Mouse (Mus musculus) heart, postnatal 0 days (tissue): Measurements from ENCODE around the gene Zbtb16. TPM values are rescaled to one million over a fixed set of nuclear protein-coding genes. Genes with fewer than 3 reads are reported as not detected.
A peak's percentile ranks its signal among the peaks of the same experiment; 100 is the strongest.

ENCODE experiments used
- ATAC-seq: fragments of 200-750 bp; cut with Nextera tagmentation; 2 replicates; pipeline ENCODE4 v1.8.0; 2017; ENCODE audit warnings: low read depth, moderate number of reproducible peaks, moderate library complexity; ENCODE audit not compliant: insufficient read depth
- DNase-seq: peaks from one replicate; pipeline ENCODE4 v3.0.0-alpha.2; 2016; ENCODE audit warnings: low spot score
- H3K27ac ChIP-seq: fragments of 300-500 bp; sonication (generic); 2 replicates; pipeline ENCODE4 v1.5.1; 2014; ENCODE audit warnings: low read depth, mild to moderate bottlenecking
- H3K27me3 ChIP-seq: fragments of 300-500 bp; sonication (generic); 2 replicates; pipeline ENCODE4 v1.6.1; 2014; ENCODE audit warnings: low read length, mixed read lengths; ENCODE audit not compliant: control insufficient read depth, insufficient read depth
- H3K36me3 ChIP-seq: fragments of 300-500 bp; sonication (generic); replicated peaks from 2 replicates; pipeline ENCODE4 v1.6.1; 2014; ENCODE audit warnings: low read length, mixed read lengths; ENCODE audit not compliant: control insufficient read depth, insufficient read depth
- H3K4me1 ChIP-seq: fragments of 300-500 bp; sonication (generic); 2 replicates; pipeline ENCODE4 v1.6.1; 2014; ENCODE audit warnings: antibody characterized with exemption; ENCODE audit not compliant: control insufficient read depth, insufficient read depth
- H3K4me2 ChIP-seq: fragments of 300-500 bp; sonication (generic); 2 replicates; pipeline ENCODE4 v1.6.1; 2014; ENCODE audit warnings: low read depth, mild to moderate bottlenecking, low read length, moderate library complexity
- H3K4me3 ChIP-seq: fragments of 300-500 bp; sonication (generic); 2 replicates; pipeline ENCODE4 v1.5.1; 2014; ENCODE audit warnings: low read depth, low read length
- H3K9ac ChIP-seq: fragments of 300-500 bp; sonication (generic); replicated peaks from 2 replicates; pipeline ENCODE4 v1.6.1; 2014; ENCODE audit warnings: low read depth, low read length, mixed read lengths
- H3K9me3 ChIP-seq: fragments of 300-500 bp; sonication (generic); replicated peaks from 2 replicates; pipeline ENCODE4 v1.6.1; 2016; ENCODE audit warnings: low read length; ENCODE audit not compliant: control insufficient read depth
- CTCF ChIP-seq: IDR thresholded peaks from 2 replicates; pipeline ENCODE4 v1.5.1; 2016; ENCODE audit warnings: antibody characterized with exemption, control low read depth, low read depth
- EP300 ChIP-seq: IDR thresholded peaks from 2 replicates; pipeline ENCODE4 v1.6.1; 2016; ENCODE audit warnings: antibody characterized with exemption, low read depth
- WGBS: fragments of 180-500 bp; shearing (Covaris S2); extraction: QIAGEN DNeasy Blood & Tissue Kit; methylation state at CpG from one replicate; pipeline ENCODE4 v1.1.7; 2014; 5-methylcytosine and 5-hydroxymethylcytosine counted together
- polyA plus RNA-seq: library from polyadenylated mRNA; unstranded; fragments of >200 nt; fragmentation: Nextera tagmentation; extraction: Ambion mirVana; gene quantifications from 2 replicates; pipeline ENCODE4 v1.2.1, GENCODE M21; 2015
- total RNA-seq: library from RNA; depleted of rRNA; stranded (reverse); fragments of >200 nt; gene quantifications from 2 replicates; pipeline ENCODE4 v1.2.3, GENCODE M21; 2014; ENCODE audit warnings: low replicate concordance

The Zbtb16 gene
- total and polyA plus RNA-seq, 2 experiments from 2014 or later, result 5.0 to 54.7 TPM

DNA sequence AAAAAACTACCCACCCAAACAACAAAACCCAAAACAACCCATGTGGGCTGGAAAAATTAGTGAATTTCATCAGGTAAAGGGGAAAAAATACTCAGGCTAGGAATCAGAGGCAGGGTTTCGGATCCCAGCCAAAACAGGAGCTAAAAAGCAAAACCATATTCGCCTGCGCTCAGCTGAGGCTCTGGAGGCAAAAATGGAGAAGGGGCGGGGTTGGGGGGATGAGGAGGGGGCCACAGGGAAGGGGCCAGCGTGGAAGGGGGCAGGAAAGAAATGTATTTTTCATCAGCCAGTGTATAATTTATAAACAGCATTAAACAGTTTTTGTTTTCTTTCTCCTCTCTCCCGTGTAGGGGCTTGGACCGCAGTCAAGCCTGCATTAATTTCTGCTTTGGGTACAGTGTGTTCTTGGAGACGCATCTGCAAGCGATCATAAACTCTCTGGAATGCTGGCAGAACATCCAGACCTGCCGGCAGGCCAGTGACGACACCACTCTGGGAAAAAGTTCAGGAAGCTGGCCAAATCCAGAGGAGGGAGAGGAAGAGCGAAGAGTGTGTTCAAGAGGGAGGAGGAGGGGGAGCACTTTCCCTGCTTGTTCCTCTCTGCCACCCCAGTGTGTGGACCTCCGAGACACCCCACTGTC lies 98.7 kb downstream of the Zbtb16 start:
- Histone ChIP-seq H3K27me3 (no peaks in the 10 kb centered on the region), H3K4me3 (no peak overlapping the region), H3K27ac (peak overlapping the region; percentile 95), H3K4me1 (peaks cover 78% of the 10 kb centered on the region), H3K36me3 (peaks cover 3% of the 10 kb centered on the region; the same call in 1 of the 2 replicates), H3K9me3 (no peaks in the 10 kb centered on the region), H3K4me2 (peak overlapping the region; percentile 36), H3K9ac (peak overlapping the region; percentile 31)
- WGBS, result 18% methylated on average over 13 of the region's 13 CpGs
- ATAC-seq (peak; percentile 69), DNase-seq (peak; percentile 98)
- peak; percentile 100 for TF ChIP-seq EP300
- no peak for TF ChIP-seq CTCF

DNA sequence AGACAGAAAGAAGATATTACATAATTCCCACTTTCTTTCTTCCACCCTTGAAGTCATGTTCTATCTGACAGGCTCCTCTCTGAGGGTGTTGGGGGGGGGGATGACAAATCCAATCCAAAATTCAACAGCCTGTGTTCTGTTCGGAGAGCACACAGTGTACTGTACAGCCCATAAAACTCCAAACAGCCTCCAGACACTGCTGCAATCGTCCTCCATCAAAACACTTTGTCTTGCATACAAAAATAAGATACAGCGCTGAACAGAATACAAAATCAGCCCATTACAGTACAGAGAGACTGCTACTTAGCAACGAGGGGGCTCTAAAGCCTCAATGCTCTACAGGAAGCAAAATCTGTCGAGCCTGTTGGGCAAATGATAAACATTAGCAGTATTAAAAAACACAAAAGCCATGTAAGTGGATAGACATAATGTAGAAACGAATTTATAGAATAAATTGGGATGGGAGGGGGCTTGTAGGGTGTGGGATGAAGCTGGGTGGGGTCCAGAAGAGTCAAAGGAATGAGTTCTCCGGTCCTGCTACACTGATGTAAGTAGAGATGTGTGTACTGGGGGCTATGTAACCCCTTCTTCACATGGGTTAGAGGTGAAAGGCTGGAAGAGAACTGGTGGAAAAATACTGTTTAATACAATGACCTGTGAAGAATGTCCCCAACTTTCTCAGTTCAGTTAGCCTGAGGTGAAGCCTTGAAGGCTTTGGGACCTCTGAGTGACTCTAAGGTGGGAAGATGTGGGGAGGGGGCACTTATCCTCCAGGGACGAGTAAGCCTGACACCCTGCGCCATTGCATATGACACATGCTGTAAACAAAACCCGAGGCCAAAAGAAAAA lies 99.4 kb downstream of the Zbtb16 start:
- ATAC-seq (no peak), DNase-seq (no peak)
- Histone ChIP-seq H3K9me3 (no peaks in the 10 kb centered on the region), H3K36me3 (no peaks in the 10 kb centered on the region), H3K9ac (peak overlapping the region; percentile 31), H3K27me3 (no peaks in the 10 kb centered on the region), H3K27ac (peak overlapping the region; percentile 95), H3K4me3 (no peak overlapping the region), H3K4me2 (peak overlapping the region; percentile 36; the same call in 1 of the 2 replicates), H3K4me1 (peaks cover 85% of the 10 kb centered on the region)
- 60% methylated on average over 10 of the region's 10 CpGs for WGBS
- TF ChIP-seq EP300 (peak; percentile 75; the same call in 1 of the 2 replicates), CTCF (no peak)

DNA sequence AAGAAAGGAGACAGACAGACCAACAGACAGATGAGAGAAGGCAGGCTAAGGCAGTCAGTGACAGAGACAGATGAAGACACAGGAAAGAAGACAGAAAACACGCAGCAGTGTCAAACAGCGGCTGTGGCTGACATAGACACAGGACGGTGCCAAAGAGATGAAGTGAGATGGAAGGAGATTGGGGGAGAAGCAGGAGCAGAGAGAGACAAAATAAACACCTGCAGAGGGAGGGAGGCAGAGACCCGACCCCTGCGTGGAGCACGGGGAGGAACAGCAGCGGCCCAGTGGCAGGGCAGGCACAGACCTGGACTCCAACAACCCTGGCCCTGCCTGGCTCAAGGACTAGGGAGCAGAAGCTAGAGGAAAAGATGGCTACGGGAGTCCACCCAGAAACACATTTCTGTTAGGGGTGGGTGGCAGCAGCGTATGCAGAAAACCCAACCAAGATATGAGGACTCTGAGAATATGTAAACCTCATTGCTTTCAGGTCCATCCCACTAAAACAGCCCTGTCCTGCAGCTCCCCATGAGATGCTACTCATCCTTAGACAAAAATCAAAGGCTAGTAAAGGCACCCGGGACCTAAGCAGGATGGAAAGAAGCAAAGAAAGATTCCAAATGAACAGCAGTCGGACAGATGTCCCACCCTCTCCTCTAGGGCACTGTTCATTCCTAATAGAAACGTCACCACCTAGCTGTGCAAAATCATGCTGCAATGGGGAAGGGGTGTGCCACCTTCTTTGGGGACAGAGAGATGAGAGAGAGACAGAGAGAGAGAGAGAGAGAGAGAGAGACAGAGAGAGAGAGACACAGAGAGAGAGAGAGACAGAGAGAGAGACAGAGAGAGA lies 100.3 kb downstream of the Zbtb16 start:
- 61% methylated on average over 12 of the region's 12 CpGs for WGBS
- DNase-seq (no peak), ATAC-seq (no peak)
- H3K4me2 ChIP-seq, result no peak overlapping the region
- H3K27me3 ChIP-seq, result no peaks in the 10 kb centered on the region
- H3K4me1 ChIP-seq, result peaks cover 87% of the 10 kb centered on the region
- H3K27ac ChIP-seq, result peak overlapping the region; percentile 95
- no peaks in the 10 kb centered on the region for H3K9me3 ChIP-seq
- no peak overlapping the region for H3K4me3 ChIP-seq
- no peaks in the 10 kb centered on the region for H3K36me3 ChIP-seq
- TF ChIP-seq EP300 (no peak), CTCF (peak; percentile 40; the same call in 1 of the 2 replicates)
- H3K9ac ChIP-seq, result peak overlapping the region; percentile 40

DNA sequence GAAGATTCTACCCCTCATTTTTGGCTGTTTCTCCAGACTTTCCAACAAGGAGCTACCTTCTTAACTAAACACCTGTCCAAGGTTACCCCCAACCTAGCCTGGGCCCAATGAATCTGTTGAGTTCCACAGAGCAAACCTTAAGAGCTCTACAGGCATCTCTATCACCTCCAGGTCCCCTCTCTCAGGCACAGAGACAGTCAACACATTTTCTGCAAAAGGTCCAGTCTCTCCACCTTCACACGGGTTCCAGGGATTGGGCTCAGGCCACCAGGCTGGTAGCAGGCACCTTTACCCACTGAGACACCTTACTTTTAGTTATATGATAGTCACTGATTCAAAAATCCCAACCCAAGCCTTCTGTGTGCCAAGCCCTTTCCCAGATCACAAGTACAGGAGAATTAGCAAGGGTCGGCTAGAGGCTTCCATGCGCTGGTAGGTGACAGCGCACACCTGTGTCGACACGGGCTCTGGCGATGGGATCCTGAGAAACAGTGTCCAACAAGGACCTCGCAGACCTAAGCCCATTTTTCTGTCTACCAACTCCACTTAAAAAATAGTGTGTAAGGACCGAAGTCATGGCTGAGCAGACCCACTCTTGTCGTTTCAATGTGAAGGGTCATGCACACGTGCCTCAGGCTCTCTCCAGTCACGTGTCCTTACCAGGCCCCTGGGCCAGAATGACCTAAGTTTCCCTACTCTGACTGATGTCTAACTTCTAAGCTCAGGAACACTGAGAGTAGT lies 101.1 kb downstream of the Zbtb16 start:
- ATAC-seq, result no peak

More for the DNA sequence above, 101.1 kb downstream of the Zbtb16 start:
- no peak for TF ChIP-seq EP300
- TF ChIP-seq CTCF, result no peak
- Histone ChIP-seq H3K27ac (peak overlapping the region; percentile 95), H3K36me3 (no peaks in the 10 kb centered on the region), H3K4me3 (no peak overlapping the region), H3K9me3 (no peaks in the 10 kb centered on the region), H3K4me1 (peaks cover 88% of the 10 kb centered on the region), H3K27me3 (no peaks in the 10 kb centered on the region), H3K4me2 (no peak overlapping the region), H3K9ac (no peak overlapping the region)
- DNase-seq, result no peak
- 80% methylated on average over 12 of the region's 12 CpGs for WGBS
